Mouse (Mus musculus): Measurements from ENCODE around the gene Vsnl1.

DNA sequence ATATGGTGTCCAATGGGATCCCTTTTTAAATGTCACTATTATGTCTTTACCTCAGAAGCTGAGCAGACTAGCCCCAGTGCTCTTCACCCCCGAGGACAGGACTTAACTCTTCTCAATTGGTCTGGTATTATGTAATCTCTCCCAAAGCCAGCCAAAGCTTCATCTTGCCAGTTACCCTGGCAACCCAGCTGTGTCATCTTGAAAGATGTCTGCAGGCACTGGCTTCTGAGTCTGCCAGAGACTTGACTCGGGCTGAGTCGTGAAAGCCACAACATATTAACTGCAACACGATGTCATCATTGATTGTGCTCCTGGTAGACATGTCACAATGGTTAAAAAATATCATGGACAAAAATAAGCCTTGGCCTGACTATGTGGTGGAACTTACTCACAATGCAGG lies 66.4 kb downstream of the Vsnl1 start:
- TF ChIP-seq CTCF (conservative IDR thresholded peaks at IDR 0.05; ENCODE audit: insufficient read depth, insufficient read length, low read depth, low read length) (no peak), POLR2A (IDR thresholded peaks at IDR 0.05; ENCODE audit: low read depth, low read length) (no peak)
